Comparison of ENCODE assay signal across 8 mouse cellular contexts in the genomic region with DNA sequence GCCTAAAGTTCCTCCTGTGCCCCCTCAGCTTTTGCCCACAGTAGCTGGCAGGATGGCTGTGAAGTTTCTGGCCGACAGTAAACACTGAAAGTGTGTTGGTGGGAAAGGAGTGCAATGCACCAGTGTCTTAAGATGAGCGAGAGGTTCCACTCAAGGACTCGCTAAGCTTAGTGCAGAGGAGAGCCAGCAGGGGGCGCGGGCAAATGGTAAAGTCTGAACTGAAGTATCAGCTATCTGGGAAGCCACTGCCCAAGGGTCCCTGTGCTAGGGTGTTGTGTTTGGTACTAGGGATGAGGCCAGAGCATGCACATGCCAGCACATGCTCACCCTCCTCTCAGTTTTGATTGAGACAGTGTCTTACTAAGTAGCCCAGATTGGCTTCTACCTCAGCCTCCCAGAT.
A peak's percentile ranks its signal among the peaks of the same experiment; 100 is the strongest.
DNase-seq lines count a peak whose midpoint lies in the region; ATAC-seq and TF ChIP-seq lines count a peak whose summit lies in the region.
"Had no signal": no experiment of that assay in that cellular context is flagged by ENCODE, and none has a peak within 500 bp of the region (broad histone marks: within the 10 kb centered on the region; RNA-seq: fewer than 3 reads in every experiment).

No protein-coding gene starts in this region.

- no peak for DNase-seq in Patski (ENCODE audit: low read depth, low spot score)
- peak; percentile 58 to 68 for DNase-seq in cerebellum, adult 2 months
- DNase-seq in frontal cortex, postnatal 25 days (ENCODE audit: low spot score in 2 of 2): peak; percentile 60 to 70
- DNase-seq in hindbrain, postnatal 0 days (ENCODE audit: low spot score): peak; percentile 89
- DNase-seq in left cerebral cortex, postnatal 25 days (ENCODE audit: low spot score in 2 of 2): peak; percentile 72 to 79
- peak; percentile 93 for DNase-seq in midbrain, embryonic 14.5 days
- peak; percentile 51 for DNase-seq in spleen, adult 12 weeks (ENCODE audit: low spot score)

- in situ Hi-C loops in Patski (cut with MboI; ENCODE audit: low pct_unique_long_range_greater_than_20kb): no loop called here

- 10% methylated on average over 5 of the region's 5 CpGs for WGBS in cerebellum, adult 2 months
- 6% methylated on average over 5 of the region's 5 CpGs for WGBS in hindbrain, postnatal 0 days
- 7% methylated on average over 5 of the region's 5 CpGs for WGBS in midbrain, embryonic 14.5 days

- no peaks in the 10 kb centered on the region for H3K27me3 ChIP-seq in Patski
- H3K27me3 ChIP-seq in cerebellum, adult 2 months (ENCODE audit: control insufficient read depth, insufficient read depth, low read length): no peaks in the 10 kb centered on the region
- no peaks in the 10 kb centered on the region for H3K27me3 ChIP-seq in hindbrain, postnatal 0 days (ENCODE audit: insufficient read depth, low read length)
- H3K27me3 ChIP-seq in midbrain, embryonic 14.5 days (ENCODE audit: control insufficient read depth, insufficient read depth, low read length): no peaks in the 10 kb centered on the region

- POLR2A ChIA-PET in Patski (lab: Charles Lee): interaction anchor here (0.6 kb wide), 1 partner anchor 15 kb away, joined by 5 read pairs; no protein-coding TSS in a partner anchor

- CTCF ChIA-PET in Patski (lab: Charles Lee): interaction anchor here (0.6 to 1.8 kb wide), 18 partner anchors 9 to 225 kb away, joined by 3 to 6 read pairs (median 4); a partner anchor contains a TSS

- H3K36me3 ChIP-seq in hindbrain, postnatal 0 days (ENCODE audit: insufficient read depth, low read length): no peaks in the 10 kb centered on the region
- no peaks in the 10 kb centered on the region for H3K36me3 ChIP-seq in midbrain, embryonic 14.5 days (ENCODE audit: control insufficient read depth, insufficient read depth, low read length)

- H3K9ac ChIP-seq in hindbrain, postnatal 0 days (replicated peaks; ENCODE audit: low read length): no peak overlapping the region
- no peak overlapping the region for H3K9ac ChIP-seq in midbrain, embryonic 14.5 days (replicated peaks; ENCODE audit: low read length)

- H3K9me3 ChIP-seq in hindbrain, postnatal 0 days (ENCODE audit: low read length): no peaks in the 10 kb centered on the region
- H3K9me3 ChIP-seq in midbrain, embryonic 14.5 days (ENCODE audit: control insufficient read depth, low read length): no peaks in the 10 kb centered on the region

- H3K4me3 ChIP-seq in cerebellum, adult 2 months (replicated peaks; ENCODE audit: insufficient read depth, low read depth, low read length): no peak overlapping the region
- H3K4me3 ChIP-seq in hindbrain, postnatal 0 days (ENCODE audit: low read length): no peak overlapping the region
- H3K4me3 ChIP-seq in midbrain, embryonic 14.5 days (replicated peaks; ENCODE audit: low read depth, low read length): no peak overlapping the region

- H3K4me1 ChIP-seq in cerebellum, adult 2 months (ENCODE audit: control insufficient read depth, insufficient read depth, low read length): no peaks in the 10 kb centered on the region
- H3K4me1 ChIP-seq in hindbrain, postnatal 0 days (ENCODE audit: insufficient read depth, low read length): no peaks in the 10 kb centered on the region
- no peaks in the 10 kb centered on the region for H3K4me1 ChIP-seq in midbrain, embryonic 14.5 days (ENCODE audit: control insufficient read depth, insufficient read depth, low read length)

- no peak overlapping the region for H3K27ac ChIP-seq in cerebellum, adult 2 months (ENCODE audit: insufficient read depth, low read length)
- no peak overlapping the region for H3K27ac ChIP-seq in hindbrain, postnatal 0 days
- H3K27ac ChIP-seq in midbrain, embryonic 14.5 days (replicated peaks; ENCODE audit: low read depth, low read length): no peak overlapping the region
- H3K27ac ChIP-seq: macrophage had no signal

- no peak for TF ChIP-seq POLR2A in cerebellum, adult 2 months (IDR thresholded peaks at IDR 0.05; ENCODE audit: borderline replicate concordance, insufficient read depth, low read length)

- intact Hi-C loops in left cerebral cortex, postnatal 25 days (cut with DNase I): loop anchor here (2.0 to 5.0 kb wide), 2 partner anchors 147 to 205 kb away; a partner anchor contains a TSS

- peak; percentile 79 for TF ChIP-seq CTCF in Patski (IDR thresholded peaks at IDR 0.05)
- TF ChIP-seq CTCF in cerebellum, adult 2 months (IDR thresholded peaks at IDR 0.05; ENCODE audit: borderline replicate concordance, insufficient read depth, low read depth, low read length): peak; percentile 74
- TF ChIP-seq CTCF in hindbrain, postnatal 0 days (IDR thresholded peaks at IDR 0.05; ENCODE audit: low read depth): peak; percentile 90

- ATAC-seq in Patski: peak; percentile 57
- peak; percentile 79 for ATAC-seq in hindbrain, postnatal 0 days
- ATAC-seq in midbrain, embryonic 14.5 days (ENCODE audit: low FRiP score, low TSS enrichment): no peak

- H3K4me2 ChIP-seq in hindbrain, postnatal 0 days (ENCODE audit: low read depth, low read length): no peak overlapping the region
- no peak overlapping the region for H3K4me2 ChIP-seq in midbrain, embryonic 14.5 days (ENCODE audit: low read length)
